Mouse (Mus musculus): ENCODE measurements around the gene Btd. TPM values are rescaled to one million over a fixed set of nuclear protein-coding genes. Genes with fewer than 3 reads are reported as not detected.

Gene Btd
- polyA plus RNA-seq, 1 experiment from 2014 or later, result 11.9 TPM

DNA sequence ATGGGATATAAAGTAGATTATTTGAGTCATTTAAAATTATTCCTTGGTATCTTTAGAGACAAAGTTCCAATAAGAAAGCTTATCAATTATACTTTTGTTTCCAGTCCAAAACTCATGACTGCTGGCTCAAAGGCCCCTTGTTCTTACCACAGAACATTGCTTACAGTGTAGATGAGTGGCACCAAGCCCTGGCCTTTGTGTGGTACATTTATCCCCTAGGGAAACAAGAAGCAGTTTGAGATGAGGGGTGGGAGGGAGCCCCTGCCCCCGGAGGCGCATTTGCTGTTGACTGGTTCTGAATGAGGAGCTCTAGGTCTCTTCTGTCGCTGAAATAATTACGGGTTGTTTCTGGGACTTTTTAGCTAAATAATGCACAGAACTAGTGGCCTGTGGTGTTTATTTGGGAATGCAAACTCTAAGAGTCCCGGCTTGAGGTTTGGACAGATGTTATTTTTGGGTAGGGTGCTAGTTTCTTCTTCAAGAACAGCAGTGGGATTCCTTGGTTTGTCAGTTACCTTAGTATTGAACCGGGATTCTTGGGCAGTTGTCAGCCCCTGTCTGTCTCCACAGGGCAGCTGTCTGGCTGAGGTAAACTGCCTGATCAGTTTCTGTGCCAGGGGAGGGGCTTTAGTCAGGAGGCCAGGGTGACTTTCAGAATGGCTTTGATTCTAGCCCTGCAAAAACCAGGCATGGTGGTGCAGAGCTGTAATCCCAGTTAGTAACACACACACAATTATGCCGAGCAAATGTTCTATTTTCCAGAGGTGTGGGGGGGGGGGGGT is 19.7 kb downstream of the Btd start:
- H3K4me1 ChIP-seq (ENCODE audit: control insufficient read depth, insufficient read depth, low read length), result peaks cover 17% of the 10 kb centered on the region
- no peak overlapping the region for H3K9ac ChIP-seq (replicated peaks; ENCODE audit: low read length)
- H3K4me3 ChIP-seq (replicated peaks; ENCODE audit: low read depth, low read length), result no peak overlapping the region
- no peak for DNase-seq
- no peaks in the 10 kb centered on the region for H3K9me3 ChIP-seq (ENCODE audit: control insufficient read depth, low read length)
- H3K27ac ChIP-seq (replicated peaks; ENCODE audit: low read depth, low read length), result peak overlapping the region; percentile 98
- H3K27me3 ChIP-seq (ENCODE audit: control insufficient read depth, insufficient read depth, low read length), result no peaks in the 10 kb centered on the region
- no peak overlapping the region for H3K4me2 ChIP-seq (ENCODE audit: low read length)
- ATAC-seq (ENCODE audit: low FRiP score, low TSS enrichment), result no peak
- H3K36me3 ChIP-seq (ENCODE audit: control insufficient read depth, insufficient read depth, low read length), result no peaks in the 10 kb centered on the region
- WGBS, result 72% methylated on average over 7 of the region's 7 CpGs

DNA sequence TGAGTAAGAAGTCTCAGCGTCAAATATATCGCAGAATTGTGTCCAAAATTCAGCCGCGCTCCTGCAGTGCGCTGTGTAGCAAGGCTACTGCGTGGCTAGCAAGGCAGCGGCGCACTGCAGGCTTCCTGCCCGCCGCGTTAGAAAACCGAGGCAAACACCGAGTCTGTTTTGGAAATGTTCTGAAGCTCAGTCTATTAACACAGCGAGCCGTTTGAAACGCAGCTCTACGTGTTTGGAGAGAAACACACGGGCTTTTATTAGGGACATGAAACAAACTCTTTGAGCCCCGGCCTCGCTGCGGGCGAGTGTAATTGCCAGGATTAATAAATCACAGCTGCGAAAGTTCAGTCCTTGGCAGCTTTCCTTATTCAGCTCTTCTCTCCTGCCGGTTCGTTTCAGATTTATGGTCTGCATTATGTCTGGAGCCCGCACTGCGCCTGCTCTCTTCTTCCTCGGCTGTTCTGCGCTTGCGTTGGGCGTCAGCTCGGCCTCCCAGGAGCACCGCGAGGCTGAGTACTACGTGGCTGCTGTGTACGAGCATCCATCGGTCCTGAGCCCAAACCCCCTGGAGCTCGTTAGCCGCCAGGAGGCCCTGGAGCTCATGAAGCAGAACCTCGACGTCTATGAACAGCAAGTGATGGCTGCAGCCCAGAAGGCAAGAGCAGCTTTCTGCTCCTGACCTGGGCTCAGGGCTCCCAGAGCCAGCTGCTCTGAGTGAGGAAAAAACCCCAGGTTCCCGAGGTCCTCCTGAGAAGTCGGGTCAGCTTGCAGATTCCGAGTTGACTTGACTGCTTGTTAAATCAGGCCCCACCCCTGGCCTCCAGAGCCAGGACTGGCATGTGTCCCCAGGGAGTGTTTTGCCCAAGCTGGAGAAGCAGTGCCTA is 21.1 kb downstream of the Btd start:
- no peaks in the 10 kb centered on the region for H3K27me3 ChIP-seq (ENCODE audit: control insufficient read depth, insufficient read depth, low read length)
- peak overlapping the region; percentile 74 for H3K9ac ChIP-seq (replicated peaks; ENCODE audit: low read length)
- 6% methylated on average over 44 of the region's 44 CpGs for WGBS
- peak; percentile 94 for ATAC-seq (ENCODE audit: low FRiP score, low TSS enrichment)
- peak overlapping the region; percentile 98 for H3K27ac ChIP-seq (replicated peaks; ENCODE audit: low read depth, low read length)
- H3K4me2 ChIP-seq (ENCODE audit: low read length), result peak overlapping the region; percentile 78
- peak; percentile 92 for DNase-seq
- H3K4me1 ChIP-seq (ENCODE audit: control insufficient read depth, insufficient read depth, low read length), result peaks cover 17% of the 10 kb centered on the region
- H3K36me3 ChIP-seq (ENCODE audit: control insufficient read depth, insufficient read depth, low read length), result no peaks in the 10 kb centered on the region; the same call in 1 of the 2 replicates
- no peaks in the 10 kb centered on the region for H3K9me3 ChIP-seq (ENCODE audit: control insufficient read depth, low read length)
- peak overlapping the region; percentile 43 for H3K4me3 ChIP-seq (replicated peaks; ENCODE audit: low read depth, low read length)

DNA sequence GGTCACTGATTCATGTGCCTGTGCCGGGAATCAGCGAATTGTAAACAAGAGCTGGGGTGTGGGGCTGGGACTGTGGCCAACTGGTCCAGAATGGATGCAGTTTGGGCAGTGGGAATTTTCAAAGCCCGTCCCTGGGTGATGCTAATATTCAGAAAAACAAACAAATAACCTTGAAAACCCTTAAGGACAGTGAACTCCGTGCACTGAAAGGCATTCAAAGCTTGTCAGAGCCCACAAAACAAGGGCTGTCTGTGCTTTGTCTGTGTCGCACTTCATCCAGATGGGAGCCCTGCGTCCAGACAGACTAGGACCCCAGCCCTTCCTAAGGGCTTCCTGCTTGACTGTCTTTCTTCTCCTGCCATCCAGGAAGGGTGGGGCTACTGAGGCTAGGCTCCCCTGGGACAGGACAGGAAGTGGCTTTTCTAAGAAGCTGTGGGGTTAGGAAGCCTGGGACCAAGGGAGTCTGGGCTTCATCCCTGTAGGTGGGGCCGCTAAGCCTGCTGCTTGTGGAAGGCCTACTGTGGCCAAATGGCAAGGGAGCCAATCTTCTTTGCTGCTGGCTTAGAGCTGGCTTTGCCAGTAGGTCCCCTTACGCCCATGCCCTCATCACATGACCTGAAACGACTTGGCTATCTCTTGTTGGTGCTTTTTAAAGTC is 21.9 kb downstream of the Btd start:
- peak overlapping the region; percentile 43 for H3K4me3 ChIP-seq (replicated peaks; ENCODE audit: low read depth, low read length)
- 28% methylated on average over 9 of the region's 9 CpGs for whole genome bisulfite sequencing
- peaks cover 5% of the 10 kb centered on the region; the same call in 1 of the 2 replicates for H3K36me3 ChIP-seq (ENCODE audit: control insufficient read depth, insufficient read depth, low read length)
- peak; percentile 67; the same call in 1 of the 2 replicates for ATAC-seq (ENCODE audit: low FRiP score, low TSS enrichment)
- DNase-seq, result peak; percentile 54
- H3K9me3 ChIP-seq (ENCODE audit: control insufficient read depth, low read length), result no peaks in the 10 kb centered on the region
- H3K4me1 ChIP-seq (ENCODE audit: control insufficient read depth, insufficient read depth, low read length), result peaks cover 17% of the 10 kb centered on the region
- H3K27me3 ChIP-seq (ENCODE audit: control insufficient read depth, insufficient read depth, low read length), result no peaks in the 10 kb centered on the region
- peak overlapping the region; percentile 78 for H3K4me2 ChIP-seq (ENCODE audit: low read length)
- H3K9ac ChIP-seq (replicated peaks; ENCODE audit: low read length), result peak overlapping the region; percentile 74
- H3K27ac ChIP-seq (replicated peaks; ENCODE audit: low read depth, low read length), result peak overlapping the region; percentile 98

DNA sequence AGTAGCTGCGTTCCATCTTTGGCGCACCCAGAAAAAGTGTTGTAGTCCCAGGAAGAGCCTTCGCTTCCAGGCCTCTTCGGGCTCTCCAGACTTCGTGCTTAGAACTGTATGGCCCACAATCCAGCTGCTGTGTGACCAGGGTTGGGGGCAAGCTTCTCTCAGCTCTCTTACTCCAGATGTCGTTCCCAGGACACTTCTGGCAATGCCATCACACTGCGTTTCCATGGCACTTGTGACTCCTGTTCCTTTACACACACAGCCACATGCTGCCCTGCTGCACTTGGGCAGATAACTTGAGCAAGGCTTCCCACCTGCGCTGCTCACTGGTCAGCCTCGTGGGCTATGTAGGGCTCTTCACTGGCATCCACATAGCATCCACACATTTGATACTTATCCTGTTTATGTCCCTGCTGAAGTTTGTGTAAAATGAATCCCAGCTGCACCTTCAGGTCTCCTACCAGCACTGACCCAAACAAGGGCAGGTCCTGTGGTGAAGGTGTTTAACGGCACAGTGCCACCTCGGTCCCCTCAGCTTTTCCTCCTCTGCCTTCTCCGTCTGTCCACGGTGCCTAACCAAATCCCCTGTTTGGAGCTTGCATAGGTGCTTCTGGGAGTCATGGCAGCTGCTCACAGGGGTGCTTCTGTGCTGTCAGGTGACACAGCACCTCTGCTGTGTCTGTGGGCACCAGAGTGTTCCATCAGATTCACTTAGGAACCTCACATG is 22.7 kb downstream of the Btd start:
- peaks cover 17% of the 10 kb centered on the region for H3K4me1 ChIP-seq (ENCODE audit: control insufficient read depth, insufficient read depth, low read length)
- DNase-seq, result no peak
- H3K27ac ChIP-seq (replicated peaks; ENCODE audit: low read depth, low read length), result peak overlapping the region; percentile 98
- H3K4me2 ChIP-seq (ENCODE audit: low read length), result no peak overlapping the region
- H3K9ac ChIP-seq (replicated peaks; ENCODE audit: low read length), result no peak overlapping the region
- H3K9me3 ChIP-seq (ENCODE audit: control insufficient read depth, low read length), result no peaks in the 10 kb centered on the region
- H3K27me3 ChIP-seq (ENCODE audit: control insufficient read depth, insufficient read depth, low read length), result no peaks in the 10 kb centered on the region
- no peak for ATAC-seq (ENCODE audit: low FRiP score, low TSS enrichment)
- no peak overlapping the region for H3K4me3 ChIP-seq (replicated peaks; ENCODE audit: low read depth, low read length)
- H3K36me3 ChIP-seq (ENCODE audit: control insufficient read depth, insufficient read depth, low read length), result peaks cover 5% of the 10 kb centered on the region; the same call in 1 of the 2 replicates
- WGBS, result 93% methylated on average over 13 of the region's 13 CpGs

DNA sequence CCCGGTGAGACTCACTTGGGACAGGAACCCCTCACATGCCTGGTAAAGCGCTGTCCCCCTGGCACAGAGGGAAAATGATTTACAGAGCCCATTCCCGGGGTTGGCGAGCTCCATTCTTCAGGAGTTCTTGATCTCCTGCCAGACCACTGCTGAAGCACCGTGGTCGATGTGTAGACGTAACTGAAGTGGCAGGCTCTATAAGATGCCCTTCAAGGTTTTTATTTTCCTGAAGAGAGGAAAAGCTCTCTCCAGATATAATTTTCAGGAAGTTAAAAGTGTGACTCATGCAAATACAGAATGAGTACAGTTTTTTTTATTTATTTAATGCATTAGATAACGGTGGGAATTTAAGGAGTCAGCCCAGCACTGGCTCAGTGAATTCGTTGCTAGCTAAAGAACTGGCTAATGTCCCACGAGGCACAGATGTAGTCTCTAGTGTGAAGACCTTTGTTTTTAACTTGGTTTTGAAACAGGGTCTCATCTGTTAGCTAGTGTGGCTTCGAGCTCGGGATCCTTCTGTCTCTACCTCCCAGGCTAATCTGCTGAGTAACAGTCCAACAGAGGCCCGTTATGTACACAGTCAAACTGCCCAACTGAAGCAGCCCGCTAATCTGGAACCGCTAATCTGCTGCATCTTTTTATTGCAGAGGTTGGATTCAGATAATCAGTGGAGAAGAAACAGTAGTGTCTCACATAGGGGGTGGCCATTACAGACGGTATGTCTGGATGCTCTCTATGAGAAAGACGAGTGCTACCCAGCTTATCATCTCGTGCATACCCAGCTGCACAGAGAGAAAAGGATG is 23.5 kb downstream of the Btd start:
- Histone ChIP-seq H3K4me1 (ENCODE audit: control insufficient read depth, insufficient read depth, low read length) (peaks cover 17% of the 10 kb centered on the region), H3K9me3 (ENCODE audit: control insufficient read depth, low read length) (no peaks in the 10 kb centered on the region), H3K9ac (replicated peaks; ENCODE audit: low read length) (no peak overlapping the region), H3K4me3 (replicated peaks; ENCODE audit: low read depth, low read length) (no peak overlapping the region), H3K27me3 (ENCODE audit: control insufficient read depth, insufficient read depth, low read length) (no peaks in the 10 kb centered on the region), H3K27ac (replicated peaks; ENCODE audit: low read depth, low read length) (0 out of 2 replicates have a peak overlapping the region, but pooled peaks have one; percentile 98), H3K4me2 (ENCODE audit: low read length) (no peak overlapping the region), H3K36me3 (ENCODE audit: control insufficient read depth, insufficient read depth, low read length) (peaks cover 5% of the 10 kb centered on the region; the same call in 1 of the 2 replicates)
- WGBS, result 58% methylated on average over 18 of the region's 18 CpGs
- DNase-seq (peak; percentile 30), ATAC-seq (ENCODE audit: low FRiP score, low TSS enrichment) (no peak)

DNA sequence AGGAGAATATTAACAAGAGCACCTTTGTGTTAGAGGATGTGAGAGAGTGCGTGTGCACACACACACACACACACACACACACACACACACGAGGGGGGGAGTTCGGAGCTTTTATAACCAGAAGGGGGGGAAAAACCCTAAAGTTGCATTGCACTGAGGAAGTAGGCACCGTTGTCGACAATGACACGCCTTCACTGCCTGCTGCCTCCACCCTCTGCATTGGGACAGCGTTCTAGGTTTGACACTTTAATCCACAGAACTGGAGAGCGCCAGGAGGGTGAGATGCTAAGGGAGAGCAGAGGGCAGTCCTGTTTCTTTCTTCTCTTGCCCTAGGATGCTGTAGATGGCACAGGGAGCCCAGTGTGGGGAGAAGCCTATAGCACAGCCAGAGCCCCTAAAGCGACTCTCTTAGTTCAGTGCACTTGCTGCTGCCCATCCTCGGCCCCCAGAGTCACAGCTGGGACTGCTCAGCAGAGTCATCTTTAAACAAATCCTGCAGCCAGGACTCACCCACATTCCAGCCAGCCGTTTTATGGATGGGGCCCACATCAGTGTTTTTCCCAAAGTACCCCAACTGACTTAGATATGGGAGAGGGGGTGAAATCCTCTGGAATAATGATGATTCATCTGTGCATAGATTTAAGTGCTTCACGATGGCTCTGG is 24.2 kb downstream of the Btd start:
- no peak for DNase-seq

DNA sequence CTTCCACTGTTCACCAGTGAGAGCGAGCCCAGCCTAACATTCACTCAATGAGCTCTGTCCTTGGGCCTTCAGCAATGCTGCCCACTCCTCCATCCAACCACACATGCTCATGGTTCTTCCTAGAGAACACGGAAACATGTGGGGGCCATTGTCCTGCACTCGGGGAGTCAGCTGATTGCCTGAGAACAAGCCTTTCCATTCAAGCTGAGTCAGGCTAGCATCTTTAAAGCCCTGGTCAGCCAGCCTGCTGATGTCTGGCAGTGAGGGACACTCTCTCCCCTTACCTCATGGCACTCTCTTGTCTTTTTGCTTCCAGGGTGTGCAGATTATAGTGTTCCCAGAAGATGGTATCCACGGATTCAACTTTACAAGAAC is 24.7 kb downstream of the Btd start:
- H3K9ac ChIP-seq (replicated peaks; ENCODE audit: low read length), result no peak overlapping the region
- no peak overlapping the region for H3K27ac ChIP-seq (replicated peaks; ENCODE audit: low read depth, low read length)
- peaks cover 5% of the 10 kb centered on the region; the same call in 1 of the 2 replicates for H3K36me3 ChIP-seq (ENCODE audit: control insufficient read depth, insufficient read depth, low read length)
- DNase-seq, result no peak
- H3K27me3 ChIP-seq (ENCODE audit: control insufficient read depth, insufficient read depth, low read length), result no peaks in the 10 kb centered on the region
- no peaks in the 10 kb centered on the region for H3K9me3 ChIP-seq (ENCODE audit: control insufficient read depth, low read length)
- no peak for ATAC-seq (ENCODE audit: low FRiP score, low TSS enrichment)
- H3K4me2 ChIP-seq (ENCODE audit: low read length), result no peak overlapping the region
- 86% methylated on average over 4 of the region's 4 CpGs for whole genome bisulfite sequencing
- no peak overlapping the region for H3K4me3 ChIP-seq (replicated peaks; ENCODE audit: low read depth, low read length)
- peaks cover 17% of the 10 kb centered on the region for H3K4me1 ChIP-seq (ENCODE audit: control insufficient read depth, insufficient read depth, low read length)

More for the DNA sequence above, 24.2 kb downstream of the Btd start:
- Histone ChIP-seq H3K4me2 (ENCODE audit: low read length) (no peak overlapping the region), H3K27me3 (ENCODE audit: control insufficient read depth, insufficient read depth, low read length) (no peaks in the 10 kb centered on the region), H3K4me3 (replicated peaks; ENCODE audit: low read depth, low read length) (no peak overlapping the region), H3K9ac (replicated peaks; ENCODE audit: low read length) (no peak overlapping the region), H3K27ac (replicated peaks; ENCODE audit: low read depth, low read length) (0 out of 2 replicates have a peak overlapping the region, but pooled peaks have one; percentile 53), H3K36me3 (ENCODE audit: control insufficient read depth, insufficient read depth, low read length) (peaks cover 5% of the 10 kb centered on the region; the same call in 1 of the 2 replicates), H3K4me1 (ENCODE audit: control insufficient read depth, insufficient read depth, low read length) (peaks cover 17% of the 10 kb centered on the region), H3K9me3 (ENCODE audit: control insufficient read depth, low read length) (no peaks in the 10 kb centered on the region)
- ATAC-seq (ENCODE audit: low FRiP score, low TSS enrichment), result no peak
- 71% methylated on average over 12 of the region's 12 CpGs for WGBS
